Mouse (Mus musculus) CD4-positive naive resting alpha-beta T cell, adult 76 days (primary cell): Measurements from ENCODE around the gene Prl8a2. TPM values are rescaled to one million over a fixed set of nuclear protein-coding genes. Genes with fewer than 3 reads are reported as not detected.

Experiments used
- total RNA-seq: library from RNA; stranded (reverse); gene quantifications from one replicate; pipeline ENCODE4 v1.2.4, GENCODE M21; 2023

Prl8a2 gene
- not detected for total RNA-seq

DNA sequence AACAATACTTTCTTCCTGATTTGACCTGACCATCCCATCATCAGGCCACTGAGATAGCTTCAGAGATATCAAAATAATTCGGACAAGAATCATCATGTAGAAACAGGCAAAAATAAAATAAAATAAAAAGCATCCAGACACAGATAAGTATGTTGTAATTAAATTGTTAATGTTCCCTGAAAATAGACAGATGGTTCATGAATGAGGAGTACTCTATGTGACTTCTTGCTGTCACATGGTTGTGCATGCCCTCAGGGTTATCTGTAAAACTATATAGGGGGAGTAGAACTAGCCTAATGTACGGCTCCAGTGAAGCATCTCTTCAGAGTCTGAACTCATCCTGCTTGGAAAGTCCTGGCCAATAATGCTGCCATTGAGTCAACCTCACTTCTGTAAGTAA is at the start of gene Prl8a2:
Prl8a2 (plus strand) TSS at position 301 of the 400 bp plus-strand sequence.

DNA sequence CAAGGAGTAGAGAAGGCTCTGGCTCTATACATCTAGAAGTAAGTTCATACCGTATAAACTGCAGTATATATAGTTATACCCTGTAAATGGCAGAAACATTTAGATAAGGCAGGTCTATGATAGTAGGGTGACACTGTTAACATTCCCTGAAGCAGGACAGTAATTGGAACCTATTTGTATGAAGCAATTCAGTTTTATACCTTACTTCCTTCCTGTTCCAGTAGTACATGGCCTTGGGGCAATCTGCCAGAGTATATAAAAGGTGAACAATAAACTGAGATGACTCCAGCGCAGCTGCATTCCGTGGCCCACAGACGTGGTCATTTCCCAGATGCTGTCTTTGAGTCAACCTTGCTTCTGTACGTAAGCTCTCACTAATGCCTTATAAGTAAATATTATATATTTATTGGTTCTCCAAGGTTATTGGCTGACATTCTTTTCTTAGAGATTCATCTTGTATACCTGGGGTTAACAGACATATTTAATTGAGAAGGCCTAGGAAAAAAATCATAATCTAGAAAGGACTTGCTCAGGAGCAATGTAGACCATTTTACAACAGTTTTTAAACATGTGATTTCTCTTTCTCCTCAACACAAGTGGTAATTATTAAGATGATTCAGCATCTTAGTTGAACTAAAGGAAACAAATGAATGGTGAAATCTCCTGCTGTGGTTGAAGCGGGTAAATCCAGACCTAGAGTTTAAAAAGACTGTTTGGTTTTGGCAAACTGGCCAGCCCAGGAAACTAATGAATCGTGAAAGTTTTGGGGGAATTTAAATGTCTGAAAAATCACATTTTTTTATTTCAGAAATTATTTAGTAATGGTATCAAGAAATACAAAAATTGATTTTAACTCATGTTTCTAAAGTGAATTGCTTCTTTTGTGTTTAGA is 32.9 kb upstream of the Prl8a2 start, which contains the start of gene Prl6a1:
Prl6a1 (plus strand) TSS at position 294 of the 892 bp plus-strand sequence.

GRCm38 (mm10) chr13:27390746-27391145 is 45.3 kb downstream of the Prl8a2 start, which contains the start of gene Prl2b1:
Gene Prl2b1, minus strand, starts transcription at chr13:27390846.

Other genes starting within 250 kb of the Prl8a2 start
- not detected for gene Prl3d2, start 224.0 kb upstream of the Prl8a2 start, total RNA-seq
- not detected for gene Prl3d3, start 188.9 kb upstream of the Prl8a2 start, total RNA-seq
- not detected for gene Prl3c1, start 149.0 kb upstream of the Prl8a2 start, total RNA-seq
- gene Prl3b1, start 103.8 kb upstream of the Prl8a2 start, total RNA-seq: not detected
- not detected for gene Prl3a1, start 86.2 kb upstream of the Prl8a2 start, total RNA-seq
- gene Prl6a1, start 33.0 kb upstream of the Prl8a2 start, total RNA-seq: not detected
- gene Prl2b1, start 45.2 kb downstream of the Prl8a2 start, total RNA-seq: not detected
- not detected for gene Prl8a6, start 93.0 kb downstream of the Prl8a2 start, total RNA-seq
- not detected for gene Prl8a8, start 167.5 kb downstream of the Prl8a2 start, total RNA-seq
- not detected for gene Prl8a9, start 218.9 kb downstream of the Prl8a2 start, total RNA-seq
- not detected for gene Prl8a1, start 236.5 kb downstream of the Prl8a2 start, total RNA-seq